Mouse (Mus musculus) liver, postnatal 0 days (tissue): ENCODE measurements around the gene Psmd3. TPM values are rescaled to one million over a fixed set of nuclear protein-coding genes. Genes with fewer than 3 reads are reported as not detected.

ENCODE experiments used
- ATAC-seq: fragments of 200-750 bp; cut with Nextera tagmentation; 2 replicates; pipeline ENCODE4 v1.8.0; 2017; ENCODE audit warnings: mild to moderate bottlenecking, moderate library complexity
- DNase-seq: peaks from one replicate; pipeline ENCODE4 v3.0.0-alpha.2; 2016
- H3K27ac ChIP-seq: fragments of 300-500 bp; sonication (generic); 2 replicates; pipeline ENCODE4 v1.5.1; 2014; ENCODE audit warnings: antibody characterized with exemption, moderate library complexity, mild to moderate bottlenecking, low read depth
- H3K27me3 ChIP-seq: fragments of 300-500 bp; sonication (generic); 2 replicates; pipeline ENCODE4 v1.6.1; 2014; ENCODE audit warnings: low read length, control low read depth, mixed read lengths; ENCODE audit not compliant: insufficient read depth
- H3K36me3 ChIP-seq: fragments of 300-500 bp; sonication (generic); replicated peaks from 2 replicates; pipeline ENCODE4 v1.6.1; 2014; ENCODE audit warnings: mild to moderate bottlenecking, control low read depth, low read length, moderate library complexity, mixed read lengths; ENCODE audit not compliant: insufficient read depth
- H3K4me1 ChIP-seq: fragments of 300-500 bp; sonication (generic); 2 replicates; pipeline ENCODE4 v1.6.1; 2014; ENCODE audit warnings: antibody characterized with exemption, mild to moderate bottlenecking, control low read depth; ENCODE audit not compliant: insufficient read depth
- H3K4me2 ChIP-seq: fragments of 300-500 bp; sonication (generic); 2 replicates; pipeline ENCODE4 v1.6.1; 2014; ENCODE audit warnings: low read depth, mild to moderate bottlenecking, low read length, moderate library complexity, mixed read lengths
- H3K4me3 ChIP-seq: fragments of 300-500 bp; sonication (generic); 2 replicates; pipeline ENCODE4 v1.5.1; 2014; ENCODE audit warnings: low read depth, low read length
- H3K9ac ChIP-seq: fragments of 300-500 bp; sonication (generic); replicated peaks from 2 replicates; pipeline ENCODE4 v1.6.1; 2014; ENCODE audit warnings: mild to moderate bottlenecking, moderate library complexity
- H3K9me3 ChIP-seq: fragments of 300-500 bp; sonication (generic); 2 replicates; pipeline ENCODE4 v1.6.1; 2016; ENCODE audit warnings: mild to moderate bottlenecking, control low read depth, low read length, mixed read lengths
- CTCF ChIP-seq: sonication (generic); IDR thresholded peaks from 2 replicates; pipeline ENCODE4 v1.5.1; 2016; ENCODE audit warnings: antibody characterized with exemption, low read depth
- EP300 ChIP-seq: IDR thresholded peaks from 2 replicates; pipeline ENCODE4 v1.6.1; 2016; ENCODE audit warnings: antibody characterized with exemption, low read depth, mild to moderate bottlenecking
- WGBS: fragments of 180-500 bp; shearing (Covaris S2); extraction: QIAGEN DNeasy Blood & Tissue Kit; methylation state at CpG from one replicate; pipeline ENCODE4 v1.1.7; 2014; ENCODE audit not compliant: insufficient replicate concordance; 5-methylcytosine and 5-hydroxymethylcytosine counted together
- polyA plus RNA-seq: library from polyadenylated mRNA; unstranded; fragments of >200 nt; fragmentation: Nextera tagmentation; extraction: Ambion mirVana; gene quantifications from 2 replicates; pipeline ENCODE4 v1.2.1, GENCODE M21; 2015

The Psmd3 gene
- polyA plus RNA-seq, 1 experiment from 2014 or later = 71.0 TPM

DNA sequence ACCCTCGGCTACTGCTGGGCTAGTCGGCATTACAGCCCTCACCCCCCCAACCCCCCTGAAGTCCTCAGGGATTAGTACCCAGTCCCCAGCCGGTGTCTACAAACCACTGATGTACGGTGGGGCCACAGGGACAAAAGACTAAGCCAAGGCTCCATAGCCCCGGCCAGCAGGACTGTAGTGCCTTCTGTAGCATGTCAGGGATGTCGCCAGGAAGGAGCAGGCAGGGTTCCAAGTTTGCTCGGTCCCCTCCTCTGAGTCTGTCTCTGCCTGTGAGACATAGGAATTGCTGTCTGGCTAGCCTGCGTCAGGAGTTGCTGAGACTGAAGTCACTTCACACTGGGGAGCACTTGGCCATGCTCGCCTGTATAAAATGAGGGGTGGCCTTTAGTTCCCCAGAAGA is 11.9 kb downstream of the Psmd3 start:
- DNase-seq (no peak), ATAC-seq (no peak)
- Histone ChIP-seq H3K4me1 (no peaks in the 10 kb centered on the region), H3K4me3 (no peak overlapping the region), H3K9ac (no peak overlapping the region), H3K27me3 (no peaks in the 10 kb centered on the region), H3K9me3 (no peaks in the 10 kb centered on the region), H3K27ac (no peak overlapping the region), H3K4me2 (no peak overlapping the region), H3K36me3 (peaks cover 58% of the 10 kb centered on the region)
- TF ChIP-seq CTCF (no peak), EP300 (no peak)
- 80% methylated on average over 9 of the region's 9 CpGs for WGBS

DNA sequence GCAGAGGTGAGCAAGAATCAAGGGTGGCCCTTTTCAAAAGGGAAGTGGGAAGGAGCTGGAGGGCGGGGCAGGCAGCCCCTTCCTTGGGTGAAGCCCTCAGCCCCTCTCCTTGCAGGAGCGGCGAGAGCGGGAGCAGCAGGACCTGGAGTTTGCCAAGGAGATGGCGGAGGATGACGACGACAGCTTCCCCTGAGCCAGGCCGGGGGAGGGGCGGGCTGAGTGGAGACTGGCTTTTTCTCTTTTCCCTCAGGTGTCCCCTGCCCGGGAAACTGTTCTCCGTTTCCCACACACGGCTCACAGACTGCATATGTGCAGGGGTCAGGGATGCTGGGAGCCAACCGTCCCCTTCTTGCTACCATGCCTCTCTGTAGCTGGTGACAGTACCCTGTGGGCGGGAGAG is 13.1 kb downstream of the Psmd3 start:
- Histone ChIP-seq H3K27ac (no peak overlapping the region), H3K4me3 (no peak overlapping the region), H3K9me3 (no peaks in the 10 kb centered on the region), H3K4me1 (no peaks in the 10 kb centered on the region), H3K9ac (no peak overlapping the region), H3K27me3 (no peaks in the 10 kb centered on the region), H3K36me3 (peaks cover 48% of the 10 kb centered on the region), H3K4me2 (no peak overlapping the region)
- ATAC-seq (no peak), DNase-seq (no peak)
- no peak for TF ChIP-seq EP300
- TF ChIP-seq CTCF = no peak
- 79% methylated on average over 14 of the region's 14 CpGs for WGBS

- no peaks in the 10 kb centered on the region for H3K9me3 ChIP-seq
- H3K36me3 ChIP-seq = peaks cover 36% of the 10 kb centered on the region
- no peak for ATAC-seq
- H3K27me3 ChIP-seq = no peaks in the 10 kb centered on the region
- H3K27ac ChIP-seq = no peak overlapping the region
- no peak overlapping the region for H3K9ac ChIP-seq
- 77% methylated on average over 14 of the region's 14 CpGs for WGBS
- no peak overlapping the region for H3K4me2 ChIP-seq
- H3K4me3 ChIP-seq = no peak overlapping the region
- DNase-seq = no peak
- no peaks in the 10 kb centered on the region; the same call in 1 of the 2 replicates for H3K4me1 ChIP-seq
- TF ChIP-seq CTCF (no peak), EP300 (no peak)
Measured at GRCm38 (mm10) chr11:98696454-98697216, 14.3 kb downstream of the Psmd3 start.

DNA sequence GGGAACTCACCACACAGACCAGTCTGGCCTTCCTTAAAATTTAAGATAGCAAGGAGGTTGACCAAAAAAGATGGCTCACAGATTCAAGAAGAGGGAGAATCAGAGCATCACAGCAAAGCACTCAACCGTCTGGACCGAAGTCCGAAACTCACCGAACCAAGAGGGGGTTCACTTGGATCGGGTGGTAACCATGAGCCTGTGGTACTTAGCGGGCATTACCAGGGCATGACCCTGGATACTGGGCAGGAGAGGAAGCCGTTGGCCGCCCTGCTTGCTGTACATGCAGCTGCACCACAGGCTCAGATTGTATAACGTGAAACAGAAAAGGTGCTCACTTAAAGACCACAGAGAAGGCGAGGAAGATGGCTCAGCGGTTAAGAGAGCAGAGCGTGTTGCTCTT is 14.9 kb downstream of the Psmd3 start:
- no peak for ATAC-seq
- no peak for DNase-seq

DNA sequence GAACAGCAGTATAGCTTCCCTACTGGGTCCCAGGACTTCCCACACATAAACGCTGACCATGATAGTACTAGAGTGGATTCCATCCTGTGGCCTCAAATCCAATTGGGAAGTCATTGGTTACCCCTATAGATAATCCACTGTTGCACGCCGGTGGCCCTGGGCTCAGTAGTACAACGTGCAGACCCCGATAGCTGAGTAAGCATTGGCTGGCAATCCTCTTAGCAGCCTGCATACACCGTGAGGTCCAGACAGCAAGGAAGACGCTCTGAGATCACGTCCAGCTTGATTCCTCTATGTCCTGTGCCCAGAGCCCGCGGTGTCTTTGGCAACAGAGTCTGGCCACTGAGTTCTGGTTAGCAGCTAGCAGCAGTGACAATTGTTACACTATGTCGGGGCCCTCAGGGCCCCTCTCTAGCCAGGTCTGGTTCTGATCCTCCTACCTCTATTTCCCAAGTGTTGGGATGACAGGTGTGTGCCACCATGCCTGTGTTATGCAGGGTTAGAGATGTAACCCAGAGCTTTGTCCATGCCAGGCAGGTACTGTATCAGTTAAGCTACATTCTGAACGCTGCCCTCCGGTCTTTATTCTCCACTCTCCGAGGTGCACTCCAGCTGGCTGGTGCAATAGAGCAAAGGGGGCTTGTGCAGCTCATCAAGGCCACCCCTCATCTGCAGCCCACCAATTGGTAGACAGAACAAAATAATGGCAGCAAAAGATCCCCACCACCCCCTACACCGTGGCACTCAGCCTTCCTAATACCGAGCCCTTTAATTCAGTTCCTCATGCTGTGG is 16.7 kb downstream of the Psmd3 start:
- 80% methylated on average over 16 of the region's 16 CpGs for WGBS
- H3K9me3 ChIP-seq = no peaks in the 10 kb centered on the region
- ATAC-seq (no peak), DNase-seq (no peak)
- no peak overlapping the region for H3K4me3 ChIP-seq
- H3K9ac ChIP-seq = no peak overlapping the region
- H3K27me3 ChIP-seq = no peaks in the 10 kb centered on the region
- no peaks in the 10 kb centered on the region; the same call in 1 of the 2 replicates for H3K4me1 ChIP-seq
- H3K4me2 ChIP-seq = no peak overlapping the region
- TF ChIP-seq CTCF (no peak), EP300 (no peak)
- peaks cover 20% of the 10 kb centered on the region for H3K36me3 ChIP-seq
- no peak overlapping the region for H3K27ac ChIP-seq

More for the DNA sequence above, 14.9 kb downstream of the Psmd3 start:
- H3K9me3 ChIP-seq = no peaks in the 10 kb centered on the region
- no peak overlapping the region for H3K4me3 ChIP-seq
- no peaks in the 10 kb centered on the region for H3K27me3 ChIP-seq
- H3K36me3 ChIP-seq = peaks cover 33% of the 10 kb centered on the region
- no peak overlapping the region for H3K4me2 ChIP-seq
- 87% methylated on average over 12 of the region's 12 CpGs for WGBS
- no peak overlapping the region for H3K27ac ChIP-seq
- H3K4me1 ChIP-seq = no peaks in the 10 kb centered on the region; the same call in 1 of the 2 replicates
- no peak for TF ChIP-seq CTCF
- no peak for TF ChIP-seq EP300
- no peak overlapping the region for H3K9ac ChIP-seq

GRCm38 (mm10) chr11:98699911-98700310 is 17.6 kb downstream of the Psmd3 start:
- no peaks in the 10 kb centered on the region for H3K9me3 ChIP-seq
- no peak overlapping the region for H3K27ac ChIP-seq
- H3K4me3 ChIP-seq = no peak overlapping the region
- peak; percentile 60 for ATAC-seq
- no peaks in the 10 kb centered on the region; the same call in 1 of the 2 replicates for H3K4me1 ChIP-seq
- 34% methylated on average over 4 of the region's 4 CpGs for WGBS
- H3K27me3 ChIP-seq = no peaks in the 10 kb centered on the region
- no peak overlapping the region for H3K9ac ChIP-seq
- H3K4me2 ChIP-seq = no peak overlapping the region
- DNase-seq = peak; percentile 84
- TF ChIP-seq EP300 (no peak), CTCF (peak; percentile 95)
- peaks cover 15% of the 10 kb centered on the region for H3K36me3 ChIP-seq
